25 mouse cellular contexts compared by ENCODE assay signal in genomic region chr2:103200313-103200712, GRCm38 (mm10).
DNase-seq lines count a peak whose midpoint lies in the region; ATAC-seq and TF ChIP-seq lines count a peak whose summit lies in the region.
"Had no signal": no experiment of that assay in that cellular context is flagged by ENCODE, and none has a peak within 500 bp of the region (broad histone marks: within the 10 kb centered on the region; RNA-seq: fewer than 3 reads in every experiment).

No protein-coding gene starts in this region.

- no peak for TF ChIP-seq POLR2A in brain, embryonic 14.5 days (IDR thresholded peaks at IDR 0.05; ENCODE audit: borderline replicate concordance, extremely low read depth, insufficient read depth, insufficient read length, poor library complexity, severe bottlenecking)

- no peaks in the 10 kb centered on the region for H3K36me3 ChIP-seq in heart, embryonic 11.5 days (ENCODE audit: control insufficient read depth, insufficient read depth, low read length)
- no peaks in the 10 kb centered on the region for H3K36me3 ChIP-seq in midbrain, postnatal 0 days (ENCODE audit: insufficient read depth, low read length)
- no peaks in the 10 kb centered on the region for H3K36me3 ChIP-seq in midbrain, embryonic 13.5 days
- H3K36me3 ChIP-seq: embryonic facial prominence, embryonic 12.5 days; forebrain, embryonic 10.5 days; forebrain, embryonic 12.5 days had no signal

- DNase-seq in heart, adult 11 months: peak; percentile 21
- peak; percentile 45 for DNase-seq in midbrain, postnatal 0 days (ENCODE audit: low spot score)
- peak; percentile 14 for DNase-seq in brain, embryonic 14.5 days (ENCODE audit: low read depth)
- peak; percentile 76 for DNase-seq in fat pad, adult 2 months (ENCODE audit: extremely low read depth, low read depth, low spot score)
- no peak for DNase-seq in lung, postnatal 4 days
- DNase-seq in thymus, postnatal 0 days (ENCODE audit: low spot score): no peak
- DNase-seq: adrenal gland, adult 8-10 months; adrenal gland, postnatal 14 days; adrenal gland, postnatal 36 days; cerebellum, adult 11 months; cerebellum, adult 18-20 months; cerebellum, adult 8-10 months; cerebellum, adult 9-11 months; cerebellum, postnatal 14 days; cerebellum, postnatal 36 days; embryo, embryonic 11 days had no signal

- no peak overlapping the region for H3K27ac ChIP-seq in heart, embryonic 11.5 days (ENCODE audit: low read depth, low read length)
- no peak overlapping the region for H3K27ac ChIP-seq in midbrain, postnatal 0 days (ENCODE audit: low read depth, low read length)
- H3K27ac ChIP-seq in midbrain, embryonic 13.5 days: no peak overlapping the region
- H3K27ac ChIP-seq: embryonic facial prominence, embryonic 12.5 days; forebrain, embryonic 10.5 days; forebrain, embryonic 12.5 days had no signal

- no peak overlapping the region for H3K4me2 ChIP-seq in heart, embryonic 11.5 days
- H3K4me2 ChIP-seq in midbrain, postnatal 0 days (ENCODE audit: low read depth, low read length, poor library complexity, severe bottlenecking): no peak overlapping the region
- no peak overlapping the region for H3K4me2 ChIP-seq in midbrain, embryonic 13.5 days (replicated peaks)
- H3K4me2 ChIP-seq: embryonic facial prominence, embryonic 12.5 days; forebrain, embryonic 12.5 days had no signal

- no peak for TF ChIP-seq CTCF in midbrain, postnatal 0 days (IDR thresholded peaks at IDR 0.05)
- no peak for TF ChIP-seq CTCF in brain, embryonic 14.5 days (IDR thresholded peaks at IDR 0.05; ENCODE audit: borderline replicate concordance, extremely low read depth, insufficient read depth, insufficient read length)

- no peak overlapping the region for H3K9ac ChIP-seq in heart, embryonic 11.5 days (ENCODE audit: low read depth, low read length)
- H3K9ac ChIP-seq in midbrain, postnatal 0 days (replicated peaks; ENCODE audit: low read length, poor library complexity, severe bottlenecking): no peak overlapping the region
- H3K9ac ChIP-seq in midbrain, embryonic 13.5 days (replicated peaks): no peak overlapping the region
- H3K9ac ChIP-seq: embryonic facial prominence, embryonic 12.5 days; forebrain, embryonic 12.5 days had no signal

- 80% methylated on average over 6 of the region's 6 CpGs for WGBS in heart, embryonic 11.5 days (ENCODE audit: insufficient replicate concordance)
- WGBS in midbrain, postnatal 0 days: 81% methylated on average over 6 of the region's 6 CpGs
- 86% methylated on average over 6 of the region's 6 CpGs for WGBS in midbrain, embryonic 13.5 days

- H3K27me3 ChIP-seq in heart, embryonic 11.5 days (ENCODE audit: control insufficient read depth, insufficient read depth, low read length): no peaks in the 10 kb centered on the region
- H3K27me3 ChIP-seq in midbrain, postnatal 0 days (ENCODE audit: insufficient read depth, low read length): no peaks in the 10 kb centered on the region
- no peaks in the 10 kb centered on the region for H3K27me3 ChIP-seq in midbrain, embryonic 13.5 days
- H3K27me3 ChIP-seq: embryonic facial prominence, embryonic 12.5 days; forebrain, embryonic 12.5 days; Patski had no signal

- no peak overlapping the region for H3K4me3 ChIP-seq in heart, embryonic 11.5 days (ENCODE audit: low read depth, low read length)
- no peak overlapping the region for H3K4me3 ChIP-seq in midbrain, postnatal 0 days (ENCODE audit: low read depth, low read length)
- H3K4me3 ChIP-seq in midbrain, embryonic 13.5 days (replicated peaks): no peak overlapping the region
- H3K4me3 ChIP-seq: embryonic facial prominence, embryonic 12.5 days; forebrain, embryonic 10.5 days; forebrain, embryonic 12.5 days had no signal

- no peaks in the 10 kb centered on the region for H3K4me1 ChIP-seq in heart, embryonic 11.5 days (ENCODE audit: control insufficient read depth, insufficient read depth, low read length)
- H3K4me1 ChIP-seq in midbrain, postnatal 0 days (ENCODE audit: insufficient read depth, low read length): no peaks in the 10 kb centered on the region
- no peaks in the 10 kb centered on the region for H3K4me1 ChIP-seq in midbrain, embryonic 13.5 days (replicated peaks)
- H3K4me1 ChIP-seq: embryonic facial prominence, embryonic 12.5 days; forebrain, embryonic 10.5 days; forebrain, embryonic 12.5 days had no signal

- no peaks in the 10 kb centered on the region for H3K9me3 ChIP-seq in heart, embryonic 11.5 days (replicated peaks; ENCODE audit: control insufficient read depth, low read length)
- H3K9me3 ChIP-seq in midbrain, postnatal 0 days (ENCODE audit: low read length): no peaks in the 10 kb centered on the region
- H3K9me3 ChIP-seq in midbrain, embryonic 13.5 days: no peaks in the 10 kb centered on the region
- H3K9me3 ChIP-seq: embryonic facial prominence, embryonic 12.5 days; forebrain, embryonic 10.5 days; forebrain, embryonic 12.5 days had no signal

- no peak for ATAC-seq in heart, embryonic 11.5 days (replicated peaks; ENCODE audit: insufficient number of reproducible peaks, low FRiP score, low TSS enrichment)
- no peak for ATAC-seq in midbrain, postnatal 0 days (ENCODE audit: low FRiP score)
- ATAC-seq in midbrain, embryonic 13.5 days: no peak
- ATAC-seq: activated CD4-positive, CD25-positive, alpha-beta regulatory T cell, adult 4 months; forebrain, embryonic 14.5 days; forebrain, embryonic 16.5 days; Patski had no signal

Comparison
In these comparisons a context has a peak if more than half of its experiments do, and no peak if none do; other contexts are left out.
1. DNase-seq: peak in heart, adult 11 months (single experiment), midbrain, postnatal 0 days (single experiment), brain, embryonic 14.5 days (single experiment) and fat pad, adult 2 months (single experiment); none in lung, postnatal 4 days (0 of 2) and thymus, postnatal 0 days (single experiment).